In genomic region chr7:136797780-136798435, GRCm38 (mm10) we compare ENCODE assay signal across 11 mouse cellular contexts.
DNase-seq lines count a peak whose midpoint lies in the region; ATAC-seq lines count a peak whose summit lies in the region.
"Had no signal": no experiment of that assay in that cellular context is flagged by ENCODE, and none has a peak within 500 bp of the region (broad histone marks: within the 10 kb centered on the region; RNA-seq: fewer than 3 reads in every experiment).

No protein-coding gene starts in this region.

- H3K4me2 ChIP-seq in kidney, embryonic 15.5 days, result no peak overlapping the region
- H3K4me2 ChIP-seq in hindbrain, embryonic 12.5 days (replicated peaks), result no peak overlapping the region
- no peak overlapping the region for H3K4me2 ChIP-seq in midbrain, embryonic 13.5 days (replicated peaks)
- H3K4me2 ChIP-seq: embryonic facial prominence, embryonic 15.5 days had no signal

- ATAC-seq in kidney, embryonic 15.5 days (replicated peaks; ENCODE audit: low FRiP score), result 0 out of 2 replicates have a peak, but pooled peaks have one; percentile 36
- peak; percentile 40; the same call in 1 of the 2 replicates for ATAC-seq in hindbrain, embryonic 12.5 days (ENCODE audit: low FRiP score)
- 0 out of 2 replicates have a peak, but pooled peaks have one; percentile 40 for ATAC-seq in midbrain, embryonic 13.5 days
- no peak for ATAC-seq in frontal cortex, adult (ENCODE audit: low TSS enrichment)
- ATAC-seq: lung, postnatal 0 days had no signal

- H3K4me1 ChIP-seq in kidney, embryonic 15.5 days, result 0 out of 2 replicates have a peak, but pooled peaks cover 4% of the 10 kb centered on the region
- peaks cover 12% of the 10 kb centered on the region for H3K4me1 ChIP-seq in hindbrain, embryonic 12.5 days
- H3K4me1 ChIP-seq in midbrain, embryonic 13.5 days (replicated peaks), result peaks cover 17% of the 10 kb centered on the region
- H3K4me1 ChIP-seq: embryonic facial prominence, embryonic 15.5 days had no signal

- no peak overlapping the region for H3K9ac ChIP-seq in kidney, embryonic 15.5 days
- H3K9ac ChIP-seq in hindbrain, embryonic 12.5 days, result no peak overlapping the region
- H3K9ac ChIP-seq in midbrain, embryonic 13.5 days (replicated peaks), result no peak overlapping the region
- H3K9ac ChIP-seq: embryonic facial prominence, embryonic 15.5 days had no signal

- WGBS in kidney, embryonic 15.5 days, result 35% methylated on average over 11 of the region's 11 CpGs
- 28% methylated on average over 11 of the region's 11 CpGs for WGBS in hindbrain, embryonic 12.5 days
- 33% methylated on average over 11 of the region's 11 CpGs for WGBS in midbrain, embryonic 13.5 days

- H3K9me3 ChIP-seq in kidney, embryonic 15.5 days (replicated peaks), result no peaks in the 10 kb centered on the region
- H3K9me3 ChIP-seq in hindbrain, embryonic 12.5 days (replicated peaks), result no peaks in the 10 kb centered on the region
- no peaks in the 10 kb centered on the region for H3K9me3 ChIP-seq in midbrain, embryonic 13.5 days
- H3K9me3 ChIP-seq: embryonic facial prominence, embryonic 15.5 days had no signal

- H3K27ac ChIP-seq in kidney, embryonic 15.5 days, result no peak overlapping the region
- H3K27ac ChIP-seq in hindbrain, embryonic 12.5 days, result 0 out of 2 replicates have a peak overlapping the region, but pooled peaks have one; percentile 24
- no peak overlapping the region; the same call in 1 of the 2 replicates for H3K27ac ChIP-seq in midbrain, embryonic 13.5 days
- H3K27ac ChIP-seq: embryonic facial prominence, embryonic 15.5 days had no signal

- H3K4me3 ChIP-seq in kidney, embryonic 15.5 days (replicated peaks), result no peak overlapping the region
- no peak overlapping the region for H3K4me3 ChIP-seq in hindbrain, embryonic 12.5 days
- no peak overlapping the region for H3K4me3 ChIP-seq in midbrain, embryonic 13.5 days (replicated peaks)
- H3K4me3 ChIP-seq: embryonic facial prominence, embryonic 15.5 days had no signal

- no peaks in the 10 kb centered on the region for H3K36me3 ChIP-seq in kidney, embryonic 15.5 days
- no peaks in the 10 kb centered on the region for H3K36me3 ChIP-seq in hindbrain, embryonic 12.5 days
- no peaks in the 10 kb centered on the region for H3K36me3 ChIP-seq in midbrain, embryonic 13.5 days
- H3K36me3 ChIP-seq: embryonic facial prominence, embryonic 15.5 days had no signal

- peaks cover 29% of the 10 kb centered on the region for H3K27me3 ChIP-seq in kidney, embryonic 15.5 days
- H3K27me3 ChIP-seq in hindbrain, embryonic 12.5 days, result no peaks in the 10 kb centered on the region; the same call in 1 of the 2 replicates
- 0 out of 2 replicates have a peak, but pooled peaks cover 2% of the 10 kb centered on the region for H3K27me3 ChIP-seq in midbrain, embryonic 13.5 days
- H3K27me3 ChIP-seq: embryonic facial prominence, embryonic 15.5 days had no signal

- DNase-seq in kidney, adult 8-10 months, result no peak
- peak; percentile 23 for DNase-seq in embryo, embryonic 11.5 days (ENCODE audit: low read depth, low spot score)
- DNase-seq in right cerebral cortex, postnatal 10 days (ENCODE audit: low spot score in 2 of 2), result no peak
- no peak for DNase-seq in cerebellum, adult 18-20 months
- DNase-seq: thymus, postnatal 36 days had no signal
